Comparison of ENCODE assay signal across 14 mouse cellular contexts in the genomic region with DNA sequence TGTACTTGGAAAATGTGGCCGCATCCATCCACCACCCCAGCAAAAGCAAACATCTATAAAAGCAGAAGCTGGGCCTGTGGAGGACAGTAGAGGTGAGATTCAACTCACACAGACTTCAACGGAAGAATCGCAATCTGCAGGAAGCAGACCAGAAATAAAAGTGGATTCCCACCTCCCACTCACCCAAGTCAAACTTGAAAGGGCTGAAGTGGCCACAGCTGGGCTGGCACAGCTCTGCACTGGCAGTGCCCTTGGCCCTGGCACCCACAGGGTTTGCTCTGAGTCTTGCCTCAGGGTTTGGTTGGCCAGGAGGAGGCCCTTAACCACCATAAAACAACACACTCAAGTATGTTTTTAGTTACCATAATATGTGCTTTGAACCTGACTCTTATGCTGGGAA.
"Had no signal": no experiment of that assay in that cellular context is flagged by ENCODE, and none has a peak within 500 bp of the region (broad histone marks: within the 10 kb centered on the region; RNA-seq: fewer than 3 reads in every experiment).

No protein-coding gene starts in this region.

- H3K9ac ChIP-seq: limb, embryonic 15.5 days; liver, embryonic 12.5 days; neural tube, embryonic 13.5 days had no signal

- H3K4me2 ChIP-seq: limb, embryonic 15.5 days; liver, embryonic 12.5 days; neural tube, embryonic 13.5 days had no signal

- H3K27me3 ChIP-seq: limb, embryonic 15.5 days; liver, embryonic 12.5 days; neural tube, embryonic 13.5 days had no signal

- H3K36me3 ChIP-seq: limb, embryonic 15.5 days; liver, embryonic 12.5 days; midbrain, embryonic 10.5 days; neural tube, embryonic 13.5 days had no signal

- H3K4me3 ChIP-seq: left cerebral cortex, adult 2 months; limb, embryonic 15.5 days; liver, embryonic 12.5 days; midbrain, embryonic 10.5 days; myocyte; neural tube, embryonic 13.5 days had no signal

- H3K4me1 ChIP-seq: limb, embryonic 15.5 days; liver, embryonic 12.5 days; midbrain, embryonic 10.5 days; neural tube, embryonic 13.5 days had no signal

- ATAC-seq: liver, embryonic 12.5 days had no signal

- DNase-seq: kidney, adult 18-20 months; kidney, postnatal 14 days; midbrain, embryonic 14.5 days; retina, postnatal 1 day; right cerebral cortex, postnatal 4 days; spleen, adult 18-20 months; thymus, adult 18-20 months; thymus, postnatal 14 days had no signal

- H3K9me3 ChIP-seq: limb, embryonic 15.5 days; liver, embryonic 12.5 days; midbrain, embryonic 10.5 days; neural tube, embryonic 13.5 days had no signal

- H3K27ac ChIP-seq: left cerebral cortex, adult 2 months; limb, embryonic 15.5 days; liver, embryonic 12.5 days; midbrain, embryonic 10.5 days; neural tube, embryonic 13.5 days had no signal
